Mouse (Mus musculus) Muller cell, postnatal 12 days (primary cell): Measurements from ENCODE around the gene Sec14l3.
A peak's percentile ranks its signal among the peaks of the same experiment; 100 is the strongest.
"Not testable (repeated sequence)": the region's sequence is repeated elsewhere in the genome, so short reads cannot be mapped to it uniquely, and the experiment has no call there.

ENCODE experiments used
- DNase-seq: peaks from one replicate; pipeline ENCODE4 v3.0.0-alpha.2; 2015; ENCODE audit errors: inconsistent ontology term

Sec14l3 gene

GRCm38 (mm10) chr11:4064627-4065122 is at the start of gene Sec14l3:
TSS of gene Sec14l3 (plus strand) at chr11:4064841.
- no peak for DNase-seq

GRCm38 (mm10) chr11:4015796-4016195 is 48.8 kb upstream of the Sec14l3 start:
- not testable (repeated sequence) for DNase-seq

- DNase-seq = not testable (repeated sequence)
These were observed 42.5 kb upstream of the Sec14l3 start for GRCm38 (mm10) chr11:4022111-4022510.

GRCm38 (mm10) chr11:4023321-4023720 is 41.3 kb upstream of the Sec14l3 start:
- DNase-seq = no peak

- DNase-seq = no peak
These were observed 37.6 kb upstream of the Sec14l3 start for GRCm38 (mm10) chr11:4027066-4027465.

GRCm38 (mm10) chr11:4027561-4028334 is 36.9 kb upstream of the Sec14l3 start:
- no peak for DNase-seq

GRCm38 (mm10) chr11:4029343-4029742 is 35.3 kb upstream of the Sec14l3 start:
- no peak for DNase-seq

- DNase-seq = no peak
These were observed 33.3 kb upstream of the Sec14l3 start, which contains the start of gene Sec14l4 for GRCm38 (mm10) chr11:4031126-4031941. TSS of gene Sec14l4 (plus strand) at chr11:4031462.

- no peak for DNase-seq
These were observed 32.7 kb upstream of the Sec14l3 start for GRCm38 (mm10) chr11:4031961-4032360.

- DNase-seq = no peak
These were observed 31.2 kb upstream of the Sec14l3 start for GRCm38 (mm10) chr11:4033471-4033870.

- no peak for DNase-seq
These were observed 30.5 kb upstream of the Sec14l3 start for GRCm38 (mm10) chr11:4034169-4034568.

GRCm38 (mm10) chr11:4035116-4035892 is 29.3 kb upstream of the Sec14l3 start:
- DNase-seq = no peak

- no peak for DNase-seq
These were observed 28.7 kb upstream of the Sec14l3 start for GRCm38 (mm10) chr11:4035916-4036315.

- DNase-seq = no peak
These were observed 28.1 kb upstream of the Sec14l3 start for GRCm38 (mm10) chr11:4036365-4037084.

GRCm38 (mm10) chr11:4039951-4040350 is 24.7 kb upstream of the Sec14l3 start:
- no peak for DNase-seq

- DNase-seq = no peak
These were observed 23.5 kb upstream of the Sec14l3 start for GRCm38 (mm10) chr11:4041123-4041625.

GRCm38 (mm10) chr11:4043081-4043480 is 21.6 kb upstream of the Sec14l3 start:
- no peak for DNase-seq

GRCm38 (mm10) chr11:4046526-4046925 is 18.1 kb upstream of the Sec14l3 start:
- DNase-seq = no peak

- DNase-seq = no peak
These were observed 16.9 kb upstream of the Sec14l3 start for GRCm38 (mm10) chr11:4047766-4048165.

- no peak for DNase-seq
These were observed 16.2 kb upstream of the Sec14l3 start for GRCm38 (mm10) chr11:4048438-4048837.

- peak; percentile 58 for DNase-seq
These were observed 11.1 kb upstream of the Sec14l3 start for GRCm38 (mm10) chr11:4053586-4053985.
